Mouse (Mus musculus): Measurements from ENCODE around the gene 4930442H23Rik. TPM values are rescaled to one million over a fixed set of nuclear protein-coding genes. Genes with fewer than 3 reads are reported as not detected.
"Not testable (repeated sequence)": the region's sequence is repeated elsewhere in the genome, so short reads cannot be mapped to it uniquely, and the experiment has no call there.

Gene 4930442H23Rik
- total RNA-seq (2021): not detected
- long read RNA-seq, experiment 1: 0 reads
- long read RNA-seq, experiment 2: 0 reads

- intact Hi-C loops (cut with DNase I): no loop called here
- DNase-seq: peak in 1 of 2 experiments; percentile 7
Observed at GRCm38 (mm10) chr10:81183805-81184204, at the start of gene 4930442H23Rik. Gene 4930442H23Rik, minus strand, starts transcription at chr10:81183849.

DNA sequence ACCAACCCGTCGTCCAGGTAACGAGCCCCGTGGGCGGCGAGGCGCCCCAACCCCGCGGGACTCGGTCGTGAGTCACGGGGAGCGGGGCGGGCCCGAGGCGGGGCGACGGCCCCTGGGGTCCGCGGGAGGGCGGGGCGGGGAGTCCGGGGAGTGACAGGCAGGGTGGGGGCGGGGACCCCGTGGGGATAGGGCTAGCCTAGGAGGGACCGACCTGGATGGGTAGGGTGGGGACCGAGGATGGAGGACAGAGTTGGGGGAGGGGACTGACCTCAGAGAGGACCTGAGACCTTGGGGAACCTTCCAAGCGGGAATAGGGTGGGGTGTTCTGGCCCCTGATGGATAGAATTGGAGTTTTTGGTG is 49.6 kb upstream of the 4930442H23Rik start:
- intact Hi-C loops (cut with DNase I): no loop called here
- DNase-seq: no peak

DNA sequence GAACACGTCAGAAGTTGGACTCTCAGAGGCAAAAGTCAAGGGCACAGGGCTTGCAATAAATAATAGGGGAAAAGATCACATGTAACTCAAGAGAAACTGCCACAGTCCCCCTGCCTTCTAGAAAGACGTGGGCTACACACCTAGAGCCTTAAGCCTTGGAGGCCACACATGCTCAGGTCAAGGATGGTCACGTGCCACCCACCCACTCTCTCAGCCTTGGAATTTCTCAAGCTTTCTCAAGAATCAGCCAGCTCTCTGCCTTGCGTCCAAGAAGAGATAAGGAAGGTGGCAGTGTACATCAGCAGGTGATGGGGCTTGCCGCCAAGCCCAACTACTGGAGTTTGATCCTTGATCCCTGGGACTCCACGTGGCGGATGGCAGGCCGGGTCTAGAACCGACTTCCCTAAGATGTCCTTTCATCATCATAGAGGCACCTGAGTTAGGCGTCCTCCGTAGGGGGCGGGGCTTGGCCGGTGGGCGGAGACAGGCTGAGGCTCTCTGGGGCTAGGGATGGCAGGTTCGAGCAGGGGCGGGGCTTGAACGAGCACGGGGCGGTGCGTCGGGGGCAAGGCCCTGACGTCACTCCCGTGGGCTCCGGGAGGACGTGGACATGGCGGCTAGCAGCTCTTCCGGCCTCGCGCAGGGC is 49.1 kb upstream of the 4930442H23Rik start, which contains the start of gene Zfr2:
TSS of gene Zfr2 (plus strand) at position 576 of the 646 bp plus-strand sequence.
- DNase-seq: peak; percentile 78 to 86
- intact Hi-C loops (cut with DNase I): no loop called here

DNA sequence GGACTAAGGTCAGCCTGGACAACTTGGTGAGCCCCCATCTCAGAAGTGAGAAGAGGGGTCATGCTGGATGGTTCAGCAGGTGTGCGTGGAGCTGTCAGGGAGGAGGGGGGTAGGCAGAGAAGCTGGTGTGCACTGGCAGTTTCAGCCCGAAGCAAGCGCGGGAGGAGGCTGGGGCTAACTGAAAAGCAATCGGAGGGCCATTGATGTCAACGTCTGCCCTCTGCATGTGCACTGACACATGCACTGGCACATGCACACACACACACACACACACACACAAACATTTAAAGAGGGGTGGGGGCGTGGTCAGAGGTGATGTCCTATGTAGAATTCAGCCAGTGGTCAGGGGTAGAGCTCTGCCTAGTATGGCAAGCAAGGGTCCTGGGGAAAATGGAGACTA is 47.8 kb upstream of the 4930442H23Rik start:
- no peak for DNase-seq
- intact Hi-C loops (cut with DNase I): no loop called here

DNA sequence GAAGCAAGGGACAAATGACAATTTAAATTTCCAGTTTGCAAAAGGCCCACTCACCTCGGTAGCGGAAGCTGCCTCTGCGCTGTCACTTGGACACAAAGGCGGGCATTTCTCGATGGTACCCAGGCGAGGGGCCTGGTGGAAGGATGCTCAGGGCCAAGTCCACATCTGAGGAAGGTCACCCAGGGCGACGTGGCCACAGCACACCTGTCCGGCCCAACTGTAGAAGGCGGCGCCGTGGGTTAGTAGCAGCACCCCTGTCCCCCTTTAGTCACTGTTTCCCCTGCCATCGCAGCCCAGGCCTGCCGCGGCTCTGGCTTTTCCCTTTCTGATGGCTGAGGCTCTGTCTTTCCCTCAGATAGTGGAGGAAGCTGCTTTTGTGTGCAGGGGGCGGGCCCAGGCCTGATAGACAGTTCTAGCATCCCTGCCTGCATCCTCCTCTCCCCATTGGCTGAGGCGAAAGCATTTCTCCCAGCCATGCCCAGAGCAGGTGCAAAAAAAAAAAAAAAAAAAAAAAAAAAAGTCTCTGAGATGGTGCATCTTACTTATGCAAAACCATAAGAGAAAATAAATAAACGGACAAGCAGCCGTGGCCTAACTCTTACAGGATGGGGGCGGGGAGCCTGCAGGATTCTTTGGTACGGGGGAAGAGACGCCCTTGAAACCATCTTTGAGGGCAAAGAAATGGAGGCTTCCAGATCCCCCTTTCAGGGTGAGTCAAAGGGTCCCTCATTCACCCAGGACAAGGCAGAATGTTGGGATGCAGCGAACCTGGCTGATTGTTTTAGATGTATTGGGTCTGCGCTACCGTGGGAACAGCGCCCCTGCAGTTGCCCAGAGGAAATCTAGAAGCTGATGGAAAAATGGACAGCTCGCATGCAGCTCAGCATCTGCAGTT is 47.0 kb upstream of the 4930442H23Rik start, which contains the start of gene Atcay:
TSS of gene Atcay (minus strand) at position 396 of the 895 bp plus-strand sequence.
- intact Hi-C loops (cut with DNase I): no loop called here
- DNase-seq: no peak

DNA sequence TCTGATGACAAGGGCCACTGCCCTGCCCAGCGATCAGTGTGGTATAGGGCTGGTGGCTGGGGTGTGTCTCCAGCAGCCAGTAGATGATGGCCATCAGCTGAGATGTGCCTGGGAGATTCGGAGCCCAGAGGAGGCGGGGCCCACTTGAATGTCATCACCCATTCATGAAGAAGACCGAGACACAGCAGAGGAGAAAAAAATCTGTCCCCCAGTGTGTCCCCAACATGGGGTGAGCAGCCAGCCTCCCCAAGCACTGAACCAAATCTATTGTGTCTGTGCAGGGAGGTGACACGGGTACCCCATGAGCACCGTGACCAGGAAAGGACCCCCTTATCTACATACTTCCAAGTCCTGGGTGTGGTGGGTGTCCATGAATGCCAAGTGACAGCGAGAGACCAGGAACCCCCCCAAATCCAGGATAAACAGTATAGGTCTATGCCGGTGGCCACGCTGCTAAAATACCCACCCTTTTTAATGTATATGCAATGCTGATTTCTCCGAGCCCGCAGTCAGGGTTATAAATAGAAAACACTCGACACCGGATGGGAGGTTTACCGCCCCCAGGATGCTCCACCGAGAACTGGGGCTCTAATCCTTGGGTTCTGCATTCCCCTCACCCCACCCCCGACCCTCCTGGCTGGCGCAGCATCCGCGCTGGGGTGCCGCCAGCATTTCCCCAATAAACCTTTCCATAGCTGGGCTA is 46.2 kb upstream of the 4930442H23Rik start:
- intact Hi-C loops (cut with DNase I): no loop called here
- no peak for DNase-seq

- DNase-seq; intact Hi-C loops (cut with DNase I): not testable (repeated sequence)
Observed at GRCm38 (mm10) chr10:81223731-81224130, 40.1 kb upstream of the 4930442H23Rik start.

GRCm38 (mm10) chr10:81221402-81222015 is 37.9 kb upstream of the 4930442H23Rik start:
- intact Hi-C loops (cut with DNase I): no loop called here
- no peak for DNase-seq

DNA sequence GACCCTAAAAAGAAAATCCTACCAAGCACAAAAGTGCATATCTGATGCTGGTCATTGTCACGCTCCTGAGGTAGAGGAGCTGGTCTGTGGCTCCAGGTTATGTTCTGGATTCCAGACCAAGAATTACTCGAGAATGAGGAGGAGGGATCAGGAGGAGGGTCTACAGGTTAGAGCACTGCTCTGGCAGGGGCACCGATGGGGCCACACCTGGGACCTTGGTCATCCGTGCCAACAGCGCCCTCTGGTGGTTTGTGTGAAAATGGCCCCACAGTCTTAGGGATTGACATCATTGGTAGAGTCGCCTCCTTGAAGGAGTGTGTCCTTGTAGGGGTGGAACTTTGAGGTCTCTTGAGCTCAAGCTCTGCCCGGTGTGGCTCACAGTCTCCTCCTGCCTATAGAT is 34.3 kb upstream of the 4930442H23Rik start:
- DNase-seq: peak; percentile 69 to 81
- intact Hi-C loops (cut with DNase I): loop anchor here (1.0 kb wide), 1 partner anchor 20 kb away; no protein-coding TSS in a partner anchor

DNA sequence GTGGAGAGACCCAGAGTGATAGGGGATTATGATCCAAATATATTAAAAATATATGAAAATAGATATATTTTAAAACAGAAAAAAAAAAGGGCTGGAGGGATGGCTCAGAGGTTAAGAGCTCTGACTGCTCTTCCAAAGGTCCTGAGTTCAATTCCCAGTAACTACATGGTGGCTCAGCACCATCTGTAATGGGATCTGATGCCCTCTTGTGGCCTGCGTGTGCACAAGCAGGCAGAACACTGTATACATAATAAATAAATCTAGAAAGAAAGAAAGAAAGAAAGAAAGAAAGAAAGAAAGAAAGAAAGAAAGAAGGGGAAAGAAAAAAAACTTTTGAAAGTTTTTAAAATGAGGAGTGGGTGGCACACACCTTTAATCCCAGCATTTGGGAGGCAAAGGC is 33.6 kb upstream of the 4930442H23Rik start:
- intact Hi-C loops (cut with DNase I): not testable (repeated sequence)

GRCm38 (mm10) chr10:81216810-81217209 is 33.2 kb upstream of the 4930442H23Rik start:
- DNase-seq: no peak
- intact Hi-C loops (cut with DNase I): no loop called here

More for the DNA sequence above, 33.6 kb upstream of the 4930442H23Rik start:
- DNase-seq: not testable (repeated sequence)

- intact Hi-C loops (cut with DNase I): no loop called here
- DNase-seq: no peak
Observed at GRCm38 (mm10) chr10:81216260-81216659, 32.6 kb upstream of the 4930442H23Rik start.

DNA sequence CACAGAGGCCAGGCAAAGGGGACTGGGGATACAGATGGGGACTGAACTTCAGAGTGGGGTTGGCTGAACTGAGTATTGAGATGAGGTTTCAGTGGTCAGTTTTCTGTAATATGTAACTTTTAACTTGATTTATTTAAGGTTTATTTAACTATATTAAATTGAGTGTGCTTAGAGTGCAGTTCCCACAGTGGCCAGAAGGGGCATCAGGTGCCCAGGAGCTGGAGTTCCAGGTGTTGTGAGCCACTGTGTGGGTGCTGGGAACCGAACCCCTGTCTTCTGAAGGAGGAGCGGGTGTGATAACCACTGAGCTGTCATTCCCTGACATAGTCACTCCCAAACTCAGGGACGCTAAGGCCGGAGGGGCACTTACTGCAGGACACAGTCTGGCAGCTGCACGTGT is 26.5 kb upstream of the 4930442H23Rik start:
- peak in 1 of 2 experiments; percentile 29 for DNase-seq
- intact Hi-C loops (cut with DNase I): no loop called here

DNA sequence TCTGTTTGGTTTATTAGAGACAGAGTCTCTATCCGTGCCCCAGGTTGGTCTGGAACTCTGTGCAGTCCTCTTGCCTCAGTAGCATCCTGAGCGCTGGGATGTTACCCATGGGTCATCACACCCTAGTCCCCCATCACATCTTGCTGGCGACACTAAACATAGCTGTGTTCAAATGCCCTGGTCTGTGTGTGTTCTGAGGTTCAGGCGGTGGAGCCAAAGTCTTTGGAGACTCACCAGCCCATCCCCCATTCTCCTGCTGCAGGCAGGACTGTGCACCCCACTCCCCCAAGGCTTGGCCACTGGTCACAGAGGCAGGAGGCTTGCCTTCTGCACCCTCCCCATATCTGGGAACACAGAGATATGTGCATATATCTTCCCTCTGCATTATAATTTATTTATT is 20.5 kb upstream of the 4930442H23Rik start:
- intact Hi-C loops (cut with DNase I): no loop called here
- DNase-seq: peak in 1 of 2 experiments; percentile 23

- DNase-seq: peak in 1 of 2 experiments; percentile 34
- intact Hi-C loops (cut with DNase I): no loop called here
Observed at GRCm38 (mm10) chr10:81202978-81203720, 19.5 kb upstream of the 4930442H23Rik start.

GRCm38 (mm10) chr10:81201807-81202758 is 18.4 kb upstream of the 4930442H23Rik start, which contains the start of gene Nmrk2:
Gene Nmrk2, minus strand, starts transcription at chr10:81202051.
- intact Hi-C loops (cut with DNase I): no loop called here
- peak in 1 of 2 experiments; percentile 66 for DNase-seq

DNA sequence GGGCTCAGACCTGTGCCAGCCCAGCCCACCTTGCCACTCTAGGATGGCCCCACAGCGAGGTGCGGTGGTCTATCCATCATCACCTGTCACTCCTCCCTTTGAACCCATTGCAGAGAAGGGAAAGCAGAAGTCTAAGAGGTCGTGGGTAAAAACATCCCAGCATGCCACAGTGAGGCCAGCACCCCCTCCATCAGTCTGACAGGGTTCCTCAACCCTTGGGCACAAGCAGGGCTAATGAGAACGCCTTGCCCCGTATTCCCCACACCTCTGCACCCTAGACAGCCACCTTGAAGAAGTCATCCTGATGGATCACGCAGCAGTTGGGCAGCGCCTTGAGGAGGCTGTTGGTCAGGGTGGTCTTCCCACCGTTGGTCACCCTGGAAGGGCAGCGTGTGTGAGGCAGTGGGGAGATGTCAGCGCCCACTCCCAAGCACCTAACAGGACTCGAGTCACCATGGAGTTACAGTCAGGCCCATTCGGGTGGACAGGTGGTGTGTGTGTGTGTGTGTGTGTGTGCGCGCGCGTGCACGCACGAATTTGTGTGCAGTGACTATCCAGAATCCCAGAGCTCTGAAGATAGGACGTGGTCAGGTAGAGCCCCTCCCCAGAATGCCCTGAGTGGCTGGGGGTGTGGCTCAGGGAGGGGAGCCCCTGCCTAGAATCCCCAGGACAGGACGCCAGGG is 17.1 kb upstream of the 4930442H23Rik start:
- peak in 1 of 2 experiments; percentile 24 for DNase-seq
- intact Hi-C loops (cut with DNase I): no loop called here

DNA sequence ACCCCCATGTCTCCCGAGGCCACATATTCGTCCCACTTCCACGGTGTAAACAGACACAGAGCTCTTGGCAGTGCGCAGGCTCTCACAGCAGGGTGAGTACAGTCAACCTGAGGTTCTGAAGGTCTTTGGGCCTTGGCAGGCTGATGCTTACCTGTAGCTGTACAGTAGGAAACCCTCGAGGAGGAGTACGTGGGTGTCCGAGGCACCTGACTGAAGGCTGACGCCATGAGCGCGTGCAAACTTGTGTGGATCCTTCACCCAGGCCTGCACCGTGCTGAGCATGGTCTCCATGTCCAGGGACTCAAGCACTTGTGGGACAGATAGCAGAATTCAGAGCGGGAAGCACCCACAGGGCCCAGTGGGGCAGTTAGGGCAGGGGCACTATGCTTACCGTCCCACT is 16.5 kb upstream of the 4930442H23Rik start:
- intact Hi-C loops (cut with DNase I): no loop called here
- peak in 1 of 2 experiments; percentile 33 for DNase-seq

Measured in heart, postnatal 14 days (tissue).